Mouse (Mus musculus) forelimb bud, embryonic 11.5 days (tissue): ENCODE data around the gene Gm12248.

Experiments
- DNase-seq: peaks from one replicate; pipeline ENCODE4 v3.0.0-alpha.2; 2012; ENCODE audit warnings: low read depth, low spot score

The Gm12248 gene

DNA sequence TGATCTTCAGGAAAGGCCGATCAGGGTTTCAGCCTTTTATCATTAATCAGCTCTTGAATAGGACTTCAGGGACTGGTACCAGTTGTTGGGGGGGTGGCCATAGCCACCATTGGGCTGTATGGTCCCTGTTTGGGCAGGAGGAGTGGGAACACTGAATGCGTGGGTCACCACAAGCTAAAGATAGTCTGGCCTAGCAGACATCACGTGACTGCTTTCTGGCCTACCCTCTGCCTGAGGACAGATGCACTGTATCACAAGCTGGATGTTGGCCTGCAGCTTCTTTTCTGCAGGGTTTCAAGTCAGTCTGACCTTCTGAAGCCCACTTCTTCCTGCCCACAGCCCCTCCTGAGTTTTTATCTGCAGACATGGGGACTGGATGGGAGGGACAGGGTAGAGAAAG, 59.3 kb downstream of the Gm12248 start:
- no peak for DNase-seq

DNA sequence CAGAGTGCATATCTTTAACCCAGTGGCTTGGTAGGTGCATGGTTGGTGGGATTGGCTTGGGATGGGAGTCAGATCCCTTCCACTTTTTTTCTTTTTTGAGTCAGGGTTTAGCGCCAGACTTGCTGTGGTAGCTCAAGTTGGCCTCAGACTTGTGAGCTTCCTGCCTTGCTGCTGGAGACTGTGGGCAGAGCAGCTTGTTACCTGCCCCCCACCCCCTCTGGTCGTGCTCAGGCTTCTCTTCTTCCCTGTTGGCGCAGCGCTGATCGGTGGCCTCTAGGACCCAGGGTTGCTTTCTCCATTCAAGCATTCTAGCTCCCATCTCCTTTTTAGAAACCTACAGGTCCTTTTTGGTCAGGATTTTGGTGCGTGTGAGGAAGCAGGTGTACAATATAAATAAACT, 61.8 kb downstream of the Gm12248 start:
- DNase-seq = no peak

DNA sequence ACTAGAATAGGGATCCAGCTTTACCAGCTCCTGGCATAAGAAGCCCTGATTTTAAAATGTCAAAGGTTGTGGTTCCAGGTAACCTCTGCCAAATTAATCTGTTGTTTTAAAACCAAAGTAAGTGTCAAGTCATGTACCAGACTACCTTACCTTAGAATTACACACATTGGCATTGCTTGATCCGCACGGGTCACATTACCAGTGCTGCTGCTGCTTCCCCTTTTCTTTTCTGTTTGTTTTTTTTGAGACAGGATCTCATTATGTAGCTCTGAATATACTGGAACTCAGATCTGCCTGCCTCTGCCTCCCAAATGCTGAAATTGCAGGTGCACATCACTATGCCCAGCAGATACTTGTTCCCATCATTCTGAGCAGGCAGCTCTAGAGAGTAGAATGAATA, 63.1 kb downstream of the Gm12248 start:
- DNase-seq = no peak

DNA sequence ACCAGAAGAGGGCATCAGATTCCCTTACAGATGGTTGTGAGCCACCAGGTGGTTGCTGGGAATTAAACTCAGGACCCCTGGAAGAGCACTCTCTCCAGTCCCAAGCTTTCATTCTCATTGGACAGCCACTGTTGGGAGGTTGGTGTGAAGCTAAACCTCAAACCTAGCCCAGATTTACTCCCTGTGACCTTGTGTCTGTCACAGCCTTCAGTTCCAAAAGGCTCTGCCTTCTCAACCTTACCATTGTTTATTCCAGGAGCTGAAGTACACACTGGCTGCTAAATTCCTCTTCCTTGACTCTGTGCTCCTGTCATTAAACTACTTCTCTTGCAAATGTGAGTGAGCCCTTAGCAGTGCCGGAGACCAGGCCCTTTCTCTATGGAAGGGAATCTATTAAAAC, 64.0 kb downstream of the Gm12248 start:
- no peak for DNase-seq

GRCm38 (mm10) chr11:58026860-58027259, 66.1 kb downstream of the Gm12248 start:
- DNase-seq = no peak

DNA sequence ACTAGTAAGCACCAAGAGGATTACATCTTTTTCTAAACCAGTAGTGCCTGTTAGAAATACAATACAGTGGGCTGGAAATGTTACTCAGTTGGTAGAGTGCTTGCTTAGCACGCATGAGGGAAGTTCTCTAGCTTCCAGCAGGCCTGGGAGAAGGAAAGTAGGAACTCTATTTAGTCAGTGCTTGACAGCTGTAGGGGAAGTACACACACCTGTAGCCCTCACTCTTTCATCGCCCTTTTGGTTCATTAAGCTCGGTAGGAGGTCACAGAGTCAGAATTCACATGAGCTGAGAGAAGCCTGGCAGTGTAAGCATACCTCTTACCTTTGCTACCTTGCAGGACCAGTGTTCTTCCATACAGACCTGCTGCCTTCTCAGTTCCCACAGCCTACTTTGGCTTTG, 66.6 kb downstream of the Gm12248 start:
- DNase-seq = no peak

- DNase-seq = no peak
These were observed 67.1 kb downstream of the Gm12248 start for GRCm38 (mm10) chr11:58025881-58026280.

GRCm38 (mm10) chr11:58024671-58025070, 68.3 kb downstream of the Gm12248 start:
- no peak for DNase-seq

DNA sequence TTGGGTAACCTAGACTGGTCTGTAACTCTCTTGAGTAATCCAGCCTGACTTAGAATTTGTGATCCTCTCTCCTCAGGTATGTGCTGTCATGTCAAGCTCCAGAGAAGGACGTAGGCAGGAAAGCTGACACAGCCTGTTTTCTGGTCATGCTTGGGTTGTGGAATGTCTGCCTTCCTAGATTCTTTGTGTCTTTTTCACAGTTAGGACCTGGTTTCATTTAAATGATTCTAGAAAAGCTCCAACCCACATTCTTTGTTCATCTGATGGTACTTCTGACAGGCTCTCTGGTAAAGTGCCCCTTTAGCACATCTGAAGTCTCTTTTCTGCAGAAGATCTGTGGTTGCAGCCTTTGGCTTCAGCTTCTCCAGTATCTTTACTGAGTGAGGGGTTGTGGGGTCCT, 68.7 kb downstream of the Gm12248 start:
- DNase-seq = no peak

DNA sequence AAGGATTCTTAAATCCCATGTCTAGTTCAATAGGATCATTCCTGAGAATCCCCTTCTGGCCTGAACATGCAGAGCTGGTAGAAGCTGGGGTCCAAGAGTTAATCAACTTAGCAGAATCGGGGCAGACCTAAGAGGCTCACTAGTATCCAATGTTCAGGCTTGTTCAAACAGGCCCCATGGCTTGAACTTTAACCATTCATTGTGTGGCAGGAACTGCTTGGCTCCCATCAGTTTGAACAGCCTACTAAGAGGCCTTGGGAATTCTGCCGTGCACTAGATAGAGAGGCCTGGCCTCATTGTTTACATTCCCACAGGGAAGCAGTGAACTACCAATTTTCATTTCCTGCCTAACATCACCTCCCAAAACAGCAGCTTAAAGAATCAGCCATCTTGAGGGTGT, 71.3 kb downstream of the Gm12248 start:
- DNase-seq = no peak

DNA sequence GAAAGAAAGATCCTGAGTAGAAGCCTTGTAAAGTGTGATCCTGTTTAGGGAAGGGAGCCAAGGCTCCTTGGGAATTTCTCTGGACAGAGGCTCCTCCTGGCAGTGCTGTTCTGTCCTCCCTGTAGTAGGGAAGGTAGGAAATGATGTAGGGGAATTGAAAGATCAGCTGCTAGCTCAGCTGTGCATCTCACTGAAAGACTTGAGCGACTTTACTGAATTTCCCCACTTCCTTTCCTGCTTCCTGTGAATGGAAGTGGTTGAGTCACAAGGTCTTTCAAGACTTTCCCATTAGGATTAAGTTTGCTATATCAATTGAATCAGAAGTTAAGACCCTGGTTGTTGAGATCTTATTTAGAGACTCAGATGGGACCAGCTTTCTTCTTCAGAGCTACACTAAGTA, 71.8 kb downstream of the Gm12248 start:
- DNase-seq = no peak

GRCm38 (mm10) chr11:58018701-58019100, 74.2 kb downstream of the Gm12248 start:
- DNase-seq = no peak

GRCm38 (mm10) chr11:58018287-58018686, 74.6 kb downstream of the Gm12248 start:
- DNase-seq = no peak

- DNase-seq = no peak
These were observed 75.5 kb downstream of the Gm12248 start for GRCm38 (mm10) chr11:58017422-58017821.

- DNase-seq = no peak
These were observed 76.6 kb downstream of the Gm12248 start for GRCm38 (mm10) chr11:58016371-58016770.

DNA sequence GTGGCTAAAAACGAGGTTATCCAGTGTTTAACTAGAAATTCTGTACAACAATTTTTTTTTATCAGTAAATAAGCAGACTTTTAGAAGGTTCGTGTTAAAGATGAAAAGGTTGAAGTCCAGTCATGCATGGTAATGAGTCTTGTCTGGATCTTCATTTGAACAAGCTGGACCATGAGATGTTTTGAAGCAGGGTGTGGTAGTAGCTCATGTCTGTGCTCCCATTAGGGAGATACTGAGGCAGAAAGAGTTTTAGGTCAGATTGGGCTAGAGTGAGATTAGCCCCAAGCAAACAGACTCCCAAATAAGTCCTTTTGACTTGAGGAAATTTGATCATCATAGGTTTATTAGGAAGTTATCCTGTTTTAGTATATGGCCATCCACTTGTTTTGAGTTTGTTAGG, 77.6 kb downstream of the Gm12248 start:
- no peak for DNase-seq

GRCm38 (mm10) chr11:58014604-58015003, 78.3 kb downstream of the Gm12248 start:
- DNase-seq = no peak
